Mouse (Mus musculus): ENCODE data around the gene Gm49486.
A peak's percentile ranks its signal among the peaks of the same experiment; 100 is the strongest.
"Not testable (repeated sequence)": the region's sequence is repeated elsewhere in the genome, so short reads cannot be mapped to it uniquely, and the experiment has no call there.

Gene Gm49486

GRCm38 (mm10) chr15:79224685-79225084, 4.5 kb upstream of the Gm49486 start:
- peak; percentile 84 to 87 for DNase-seq (ENCODE audit: low spot score in 2 of 2)

DNA sequence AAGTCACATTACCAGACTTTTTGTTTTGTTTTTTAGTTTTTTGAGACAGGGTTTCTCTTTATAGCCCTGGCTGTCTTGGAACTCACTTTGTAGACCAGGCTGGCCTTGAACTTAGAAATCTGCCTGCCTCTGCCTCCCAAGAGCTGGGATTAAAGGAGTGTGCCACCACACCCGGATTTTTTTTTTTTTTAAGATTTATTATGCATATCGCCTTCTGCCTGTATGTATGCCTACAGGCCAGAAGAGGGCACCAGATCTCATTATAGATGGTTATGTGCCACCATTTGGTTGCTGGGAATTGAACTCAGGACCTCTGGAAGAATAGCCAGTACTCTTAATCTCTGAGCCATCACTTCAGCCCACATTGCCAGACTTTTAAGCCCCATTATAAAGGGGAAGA, 3.4 kb upstream of the Gm49486 start:
- not testable (repeated sequence) for DNase-seq (ENCODE audit: low spot score in 2 of 2)

GRCm38 (mm10) chr15:79235268-79235667, 6.1 kb downstream of the Gm49486 start:
- DNase-seq (ENCODE audit: low spot score in 2 of 2), result no peak

DNA sequence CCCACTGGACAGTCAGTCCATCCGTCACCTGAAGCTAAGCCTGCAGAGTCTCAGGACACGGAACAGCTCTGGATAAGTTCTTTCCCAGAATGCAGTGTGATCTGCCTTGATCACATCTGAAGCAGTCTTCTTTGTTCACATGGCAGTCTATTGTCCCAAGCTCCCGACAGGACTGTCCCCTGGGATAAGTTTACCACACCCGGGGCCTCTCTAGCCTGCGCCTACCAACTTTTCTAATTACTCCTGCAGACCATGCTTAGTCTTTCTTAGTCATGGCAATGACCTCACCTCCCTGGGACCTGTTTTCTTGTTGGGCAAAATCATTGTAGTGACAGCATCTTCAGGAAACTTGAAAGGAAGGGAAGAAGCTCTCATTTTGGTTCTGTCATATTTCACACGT, 8.8 kb downstream of the Gm49486 start:
- DNase-seq (ENCODE audit: low spot score in 2 of 2), result peak; percentile 36 to 61

DNA sequence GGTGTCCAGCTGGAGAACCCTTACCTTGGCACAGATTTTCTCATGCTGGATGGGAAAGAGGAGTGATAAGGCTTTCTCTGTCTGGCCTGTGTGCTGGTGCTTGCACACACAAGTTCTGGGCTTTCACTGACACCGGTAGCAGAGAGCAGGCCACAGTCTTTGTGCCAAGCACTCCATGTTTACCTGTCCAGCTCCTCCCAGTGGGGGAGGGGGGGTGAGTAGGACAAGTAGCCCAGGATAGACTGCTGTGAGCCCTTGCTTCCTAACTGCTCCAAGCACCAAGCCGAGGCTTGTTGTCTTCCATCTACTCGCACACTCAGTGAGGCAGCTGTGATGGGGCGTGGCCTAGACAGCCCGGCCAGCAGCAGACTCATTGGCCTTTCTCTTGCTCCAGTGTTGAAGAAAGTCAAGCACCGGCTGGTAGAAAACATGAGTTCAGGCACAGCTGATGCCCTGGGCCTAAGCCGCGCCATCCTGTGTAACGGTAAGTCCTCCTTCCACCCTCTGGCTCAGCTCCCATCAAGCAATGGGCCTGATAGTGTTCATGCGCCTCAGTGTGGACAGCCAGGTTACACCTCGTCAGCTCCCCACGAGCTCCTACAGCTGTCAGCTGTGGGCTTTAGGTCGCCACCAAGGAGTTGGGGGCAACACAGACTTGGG, 13.5 kb downstream of the Gm49486 start:
- no peak for DNase-seq (ENCODE audit: low spot score in 2 of 2)

- peak; percentile 91 to 95 for DNase-seq (ENCODE audit: low spot score in 2 of 2)
These were observed 14.2 kb downstream of the Gm49486 start for GRCm38 (mm10) chr15:79243234-79244042.

- peak; percentile 30 to 38 for DNase-seq (ENCODE audit: low spot score in 2 of 2)
These were observed 15.1 kb downstream of the Gm49486 start for GRCm38 (mm10) chr15:79244071-79244893.

GRCm38 (mm10) chr15:79245321-79245720, 16.1 kb downstream of the Gm49486 start:
- no peak for DNase-seq (ENCODE audit: low spot score in 2 of 2)

GRCm38 (mm10) chr15:79250236-79250635, 21.0 kb downstream of the Gm49486 start:
- DNase-seq (ENCODE audit: low spot score in 2 of 2), result no peak

GRCm38 (mm10) chr15:79251168-79251567, 22.0 kb downstream of the Gm49486 start:
- DNase-seq (ENCODE audit: low spot score in 2 of 2), result no peak

- DNase-seq (ENCODE audit: low spot score in 2 of 2), result no peak
These were observed 22.7 kb downstream of the Gm49486 start for GRCm38 (mm10) chr15:79251781-79252491.

DNA sequence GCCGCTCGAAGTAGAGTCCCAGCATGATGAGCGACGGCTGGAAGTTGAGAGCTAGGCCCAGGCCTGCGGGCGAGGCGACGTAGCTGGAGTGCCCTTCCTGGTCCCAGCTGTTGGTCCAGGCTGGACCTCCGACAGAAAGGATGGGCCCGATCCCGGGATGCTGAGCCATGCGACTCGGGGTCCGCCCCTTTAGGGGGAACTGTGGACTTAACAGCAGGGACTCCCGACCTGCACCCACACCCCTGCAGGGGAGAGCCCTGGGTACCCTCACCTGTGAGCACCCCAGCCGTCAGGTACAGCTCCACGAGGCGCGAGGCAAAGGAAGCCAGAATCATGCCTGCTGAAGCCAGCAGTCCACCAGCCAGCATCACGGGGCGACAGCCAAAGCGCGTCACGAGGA, 23.4 kb downstream of the Gm49486 start:
- no peak for DNase-seq (ENCODE audit: low spot score in 2 of 2)

DNA sequence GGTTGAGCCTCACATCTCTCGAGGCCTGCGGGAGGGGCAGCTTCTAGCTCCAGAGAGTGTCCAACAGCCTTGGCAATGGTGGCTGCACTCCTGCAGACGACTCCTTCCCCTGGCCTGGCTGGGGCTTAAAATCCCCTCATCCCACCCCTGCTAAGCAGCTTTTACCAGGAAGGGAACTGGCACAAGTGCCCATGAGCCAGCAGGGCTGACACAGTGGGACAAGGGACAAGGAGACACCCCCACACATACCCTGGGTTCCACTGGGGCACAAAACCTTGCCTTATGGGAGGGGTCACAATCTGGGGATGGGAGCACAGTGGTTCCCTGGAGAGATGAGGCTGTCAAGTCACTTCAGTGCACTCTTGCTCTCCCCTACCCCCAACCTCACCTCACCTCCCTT, 25.5 kb downstream of the Gm49486 start, which contains the start of gene Slc16a8:
Gene Slc16a8 (minus strand): TSS at position 101 of the 400 bp plus-strand sequence.
- no peak for DNase-seq (ENCODE audit: low spot score in 2 of 2)

DNA sequence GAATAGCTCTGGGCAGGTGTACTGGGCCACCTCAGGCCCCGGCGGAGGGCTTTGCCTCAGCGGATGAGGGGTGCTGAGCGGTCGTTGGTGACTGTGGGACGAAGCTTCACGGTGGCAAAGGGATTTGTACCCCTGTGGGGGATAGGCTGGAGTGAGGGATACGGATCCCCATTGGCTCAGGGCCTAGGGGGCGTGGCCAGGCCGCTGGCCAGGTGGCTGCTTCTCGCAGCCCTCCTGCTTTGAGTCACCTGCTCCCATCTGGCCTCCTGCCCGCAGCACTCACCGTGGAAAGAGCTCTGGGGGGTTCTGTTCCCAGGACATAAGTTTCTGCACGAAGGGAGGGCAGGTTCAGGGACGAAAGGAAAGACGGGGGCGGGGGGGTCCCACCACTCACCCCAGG, 29.3 kb downstream of the Gm49486 start:
- no peak for DNase-seq (ENCODE audit: low spot score in 2 of 2)

DNA sequence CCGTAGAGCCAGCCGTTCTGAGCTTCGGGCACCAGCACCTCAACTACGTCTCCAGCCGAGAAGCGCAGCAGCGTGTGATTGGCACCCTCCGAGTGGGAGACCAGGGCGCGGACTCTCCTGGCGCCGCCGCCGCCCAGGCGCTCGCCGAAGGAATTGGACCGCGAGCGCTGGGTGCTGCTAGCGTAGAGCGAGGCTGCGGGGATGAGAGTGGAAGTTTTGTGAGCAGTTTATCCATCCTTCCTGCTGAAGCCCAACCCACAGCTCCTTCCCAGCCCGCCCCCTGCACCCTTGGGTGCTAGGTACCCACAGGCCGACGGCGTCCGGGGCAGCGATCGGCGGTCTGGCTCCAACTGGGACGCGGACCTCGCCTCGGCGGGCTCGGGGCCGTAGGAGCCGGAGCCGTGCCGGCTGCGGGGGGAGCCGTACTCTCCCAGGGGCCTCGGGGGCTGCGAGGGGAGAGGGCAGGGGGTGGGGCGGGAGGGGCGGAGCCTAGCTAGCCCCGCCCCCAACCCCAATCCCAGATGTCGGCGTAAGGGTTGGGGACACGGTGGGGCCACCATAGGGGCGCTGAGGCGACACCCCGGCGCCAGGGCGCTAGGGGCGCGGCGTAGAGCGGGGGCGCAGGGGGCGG, 32.0 kb downstream of the Gm49486 start:
- DNase-seq (ENCODE audit: low spot score in 2 of 2), result no peak

DNA sequence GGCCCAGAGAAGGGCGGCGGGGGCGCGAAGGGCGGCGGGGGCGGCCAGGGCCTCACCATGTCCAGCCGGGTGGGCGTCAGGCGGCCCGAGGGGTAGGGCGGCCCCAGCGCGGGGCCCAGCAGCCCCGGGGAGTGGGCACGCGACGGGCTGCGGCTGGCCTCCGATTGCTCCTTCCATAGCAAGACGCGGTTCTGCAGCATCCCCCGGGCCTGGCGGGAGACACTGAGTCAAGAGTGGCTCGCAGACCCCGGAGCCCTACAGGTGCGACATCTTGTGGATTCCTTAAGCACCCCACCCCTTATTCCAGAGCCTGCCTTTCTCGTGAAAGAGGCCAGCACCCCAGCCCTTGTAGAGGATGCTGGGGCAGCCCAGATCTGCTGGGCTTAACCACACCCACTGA, 32.6 kb downstream of the Gm49486 start:
- no peak for DNase-seq (ENCODE audit: low spot score in 2 of 2)

DNA sequence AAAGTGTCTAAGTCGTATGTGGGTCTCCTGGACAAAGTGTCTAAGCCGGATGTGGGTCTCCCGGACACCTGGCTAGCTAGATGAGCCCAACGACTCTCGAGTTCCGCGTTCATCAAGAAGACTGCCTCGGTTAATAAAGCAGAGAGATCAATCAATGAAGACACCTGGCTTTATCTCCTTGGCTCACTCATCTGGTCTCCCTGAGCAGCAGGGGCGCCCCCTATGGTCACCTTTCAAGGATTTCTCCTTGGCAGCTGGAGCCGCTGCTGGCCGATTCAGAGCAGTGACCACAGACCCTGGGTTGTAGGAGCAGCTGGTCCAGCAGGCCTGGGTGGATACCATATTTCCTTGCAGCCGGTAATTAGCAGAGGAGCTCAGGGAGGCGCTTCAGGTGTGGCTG, 33.2 kb downstream of the Gm49486 start:
- DNase-seq (ENCODE audit: low spot score in 2 of 2), result no peak

DNA sequence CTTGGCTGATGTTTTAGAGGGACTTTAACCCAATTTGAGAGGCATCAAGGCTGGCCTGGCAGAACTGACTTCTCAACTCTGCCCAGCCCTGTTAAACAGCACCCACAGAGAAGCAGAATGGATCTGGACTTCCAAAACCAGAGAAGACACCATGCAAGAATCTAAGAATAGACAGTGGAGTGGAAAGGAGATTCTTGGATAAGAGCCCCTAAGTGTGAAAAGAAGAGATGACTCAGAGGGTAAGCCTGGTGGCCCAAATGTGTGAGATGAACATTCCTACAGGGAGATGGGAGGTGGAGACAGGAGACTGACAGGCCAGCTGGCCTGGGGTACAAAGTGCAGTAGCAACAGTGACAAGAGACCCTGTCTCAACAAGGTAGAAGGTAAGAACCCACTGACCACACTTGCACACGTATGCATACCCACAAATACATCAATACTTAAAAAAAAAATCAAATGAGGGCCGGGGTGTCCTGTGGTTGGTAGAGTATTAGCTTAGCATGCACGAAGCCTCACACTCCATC, 33.7 kb downstream of the Gm49486 start:
- no peak for DNase-seq (ENCODE audit: low spot score in 2 of 2)

DNA sequence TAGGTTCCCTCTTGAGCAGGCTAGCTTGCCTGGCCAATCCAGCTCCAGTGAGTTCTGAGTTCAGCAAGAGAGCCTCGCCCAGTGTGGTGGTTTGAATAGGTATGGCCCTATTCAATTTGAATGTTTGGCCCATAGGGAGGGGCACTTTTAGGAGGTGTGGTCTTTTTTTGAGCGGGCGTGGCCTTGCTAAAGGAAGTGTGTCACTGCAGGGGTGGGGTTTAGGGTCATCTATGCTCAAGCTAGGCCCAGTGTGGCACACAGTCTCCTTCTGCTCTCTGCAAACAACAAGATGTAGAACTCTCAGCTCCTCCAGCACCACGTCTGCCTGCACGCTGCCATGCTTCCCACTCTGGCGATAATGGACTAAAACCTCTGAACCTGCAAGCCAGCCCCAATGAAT, 34.5 kb downstream of the Gm49486 start:
- no peak for DNase-seq (ENCODE audit: low spot score in 2 of 2)

DNA sequence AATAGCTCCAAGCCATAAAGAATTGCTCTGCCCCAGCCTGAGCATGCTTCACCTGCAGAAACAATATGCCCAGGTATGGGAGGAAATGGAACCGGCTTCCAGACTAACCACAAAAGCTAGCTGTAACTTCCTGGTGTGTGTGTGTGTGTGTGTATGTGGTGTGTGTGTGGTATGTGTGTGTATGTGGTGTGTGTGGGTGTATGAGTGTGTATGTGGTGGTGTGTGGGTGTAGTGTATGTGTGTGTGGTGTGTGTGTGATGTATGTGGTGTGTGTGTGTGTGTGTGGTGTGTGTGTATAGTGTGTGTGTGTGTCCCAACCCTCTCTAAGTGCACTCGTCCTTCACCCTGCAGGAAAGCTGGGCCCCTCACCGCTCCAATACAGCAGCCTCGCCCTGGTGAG, 36.2 kb downstream of the Gm49486 start:
- no peak for DNase-seq (ENCODE audit: low spot score in 2 of 2)

DNA sequence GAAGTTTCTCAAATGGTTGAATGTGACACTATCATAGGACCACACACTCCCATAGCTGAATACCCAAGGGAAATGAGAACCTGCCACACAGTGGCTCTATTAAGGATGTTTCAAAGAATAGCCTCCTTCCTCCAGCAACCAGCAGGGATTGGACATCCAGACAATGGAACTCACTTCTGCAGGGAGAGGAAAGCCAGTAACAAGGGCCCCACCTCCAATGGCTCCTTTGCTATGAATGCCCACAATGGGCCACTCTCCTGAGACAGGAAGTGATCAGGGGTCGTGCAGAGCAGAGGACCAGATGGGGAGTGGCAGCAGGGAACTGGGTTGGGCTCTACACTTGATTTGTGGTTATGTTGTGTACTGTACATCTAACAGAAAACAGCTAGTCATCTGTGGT, 39.3 kb downstream of the Gm49486 start:
- no peak for DNase-seq (ENCODE audit: low spot score in 2 of 2)
